Mouse (Mus musculus): Measurements from ENCODE around the gene Mocs2. TPM values are rescaled to one million over a fixed set of nuclear protein-coding genes. Genes with fewer than 3 reads are reported as not detected.

The Mocs2 gene
- total and polyA plus RNA-seq, 2 experiments = 45.1 to 136 TPM

DNA sequence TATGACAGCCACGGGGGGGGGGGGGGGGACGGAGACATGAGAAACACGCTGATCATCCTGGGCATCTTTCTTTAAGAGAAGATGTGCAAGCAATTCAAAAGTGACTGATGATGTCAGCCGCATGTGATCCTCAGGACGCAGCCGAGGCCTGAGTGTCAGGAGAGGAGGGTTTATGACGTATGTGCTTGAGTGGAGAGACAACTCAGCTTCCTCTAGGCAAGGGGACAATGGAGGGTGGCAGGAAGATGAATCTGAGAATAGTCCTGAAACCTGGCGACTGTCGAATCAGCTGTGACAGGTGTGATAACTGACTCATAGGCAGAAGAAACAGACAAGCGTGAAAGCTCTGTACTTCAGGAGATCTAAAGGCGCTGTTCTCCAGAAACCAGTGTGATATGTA, 60.6 kb downstream of the Mocs2 start:
- Histone ChIP-seq H3K27me3 (ENCODE audit: control insufficient read depth, insufficient read depth, low read length) (no peaks in the 10 kb centered on the region), H3K79me2 (ENCODE audit: control insufficient read depth, insufficient read depth, low read length) (no peaks in the 10 kb centered on the region), H3K4me3 (ENCODE audit: insufficient read depth, low read depth, low read length) (no peak overlapping the region), H3K9ac (ENCODE audit: low read depth, low read length) (no peak overlapping the region), H3K36me3 (ENCODE audit: control insufficient read depth, insufficient read depth, low read length) (no peaks in the 10 kb centered on the region), H3K27ac (replicated peaks; ENCODE audit: insufficient read depth, low read depth, low read length) (no peak overlapping the region), H3K4me1 (ENCODE audit: control insufficient read depth, insufficient read depth, low read length) (no peaks in the 10 kb centered on the region)
- WGBS = 83% methylated on average over 11 of the region's 11 CpGs
- DNase-seq (ENCODE audit: extremely low read depth, low read depth, low spot score) = no peak
- TF ChIP-seq POLR2A (IDR thresholded peaks at IDR 0.05; ENCODE audit: extremely low read depth, insufficient read depth, low read length) (no peak), CTCF (IDR thresholded peaks at IDR 0.05; ENCODE audit: low read depth, low read length) (no peak)

Other genes with a start within 250 kb of the Mocs2 start
- 0.07 and 0.09 TPM in 2 replicates for gene Itga2, start 113.9 kb downstream of the Mocs2 start, total RNA-seq (2014; rRNA removed)
- gene Itga2, start 113.9 kb downstream of the Mocs2 start, polyA plus RNA-seq (2012; rRNA removed) = 0.01 TPM in 2 replicates

Data from liver, adult 2 months (tissue).